Mouse (Mus musculus) liver, embryonic 14.5 days (tissue): ENCODE measurements around the gene Trpm4. TPM values are rescaled to one million over a fixed set of nuclear protein-coding genes. Genes with fewer than 3 reads are reported as not detected.
"Not testable (repeated sequence)": the region's sequence is repeated elsewhere in the genome, so short reads cannot be mapped to it uniquely, and the experiment has no call there.

ENCODE experiments used
- ATAC-seq: fragments of 200-750 bp; cut with Nextera tagmentation; 2 replicates; pipeline ENCODE4 v1.8.0; 2017; ENCODE audit warnings: moderate number of reproducible peaks, mild to moderate bottlenecking, moderate library complexity; ENCODE audit not compliant: insufficient read depth
- DNase-seq, 3 experiments: peaks; one replicate each; pipeline ENCODE4 v3.0.0-alpha.2; 2012 to 2013; ENCODE audit warnings: low read depth in 3 of 3, low spot score in 3 of 3
- H3K27ac ChIP-seq: fragments of 300-500 bp; sonication (generic); 2 replicates; pipeline ENCODE4 v1.5.1; 2014; ENCODE audit warnings: moderate library complexity, mild to moderate bottlenecking, control low read depth, inconsistent platforms
- H3K27me3 ChIP-seq: fragments of 300-500 bp; sonication (generic); 2 replicates; pipeline ENCODE4 v1.6.1; 2014; ENCODE audit warnings: mild to moderate bottlenecking, low read length, moderate library complexity; ENCODE audit not compliant: control insufficient read depth, insufficient read depth
- H3K36me3 ChIP-seq: fragments of 300-500 bp; sonication (generic); replicated peaks from 2 replicates; pipeline ENCODE4 v1.6.1; 2014; ENCODE audit warnings: low read depth; ENCODE audit not compliant: control insufficient read depth, insufficient read depth
- H3K4me1 ChIP-seq, 2 experiments: fragments of 200-500 bp in 1 of 2; fragments of 300-500 bp in 1 of 2; sonication (generic) in 1 of 2; replicated peaks; 2 replicates each; pipeline ENCODE4 v1.6.1; 2012 to 2014; ENCODE audit warnings: antibody characterized with exemption in 1 of 2, inconsistent platforms in 1 of 2, low read length in 1 of 2; ENCODE audit not compliant: control insufficient read depth in 2 of 2, insufficient read depth in 2 of 2
- H3K4me2 ChIP-seq: fragments of 300-500 bp; sonication (generic); 2 replicates; pipeline ENCODE4 v1.6.1; 2014; ENCODE audit warnings: low read depth, mild to moderate bottlenecking, control low read depth, moderate library complexity
- H3K4me3 ChIP-seq, 2 experiments: fragments of 200-500 bp in 1 of 2; fragments of 300-500 bp in 1 of 2; sonication (generic) in 1 of 2; 2 replicates each; pipeline ENCODE4 v1.5.1; 2012 to 2014; ENCODE audit warnings: low read depth in 2 of 2, low read length in 2 of 2, mild to moderate bottlenecking in 2 of 2, control low read depth in 1 of 2, inconsistent platforms in 1 of 2, moderate library complexity in 1 of 2; ENCODE audit not compliant: insufficient read depth in 1 of 2
- H3K9ac ChIP-seq: fragments of 300-500 bp; sonication (generic); replicated peaks from 2 replicates; pipeline ENCODE4 v1.6.1; 2014; ENCODE audit warnings: mild to moderate bottlenecking, control low read depth, moderate library complexity
- H3K9me3 ChIP-seq: fragments of 300-500 bp; sonication (generic); 2 replicates; pipeline ENCODE4 v1.6.1; 2016; ENCODE audit warnings: low read length, mixed read lengths; ENCODE audit not compliant: control insufficient read depth
- CTCF ChIP-seq: IDR thresholded peaks from 2 replicates; pipeline ENCODE4 v1.5.1; 2016; ENCODE audit warnings: antibody characterized with exemption, low read depth, control low read depth
- EP300 ChIP-seq: IDR thresholded peaks from 2 replicates; pipeline ENCODE4 v1.6.1; 2016; ENCODE audit warnings: antibody characterized with exemption, low read depth
- WGBS: fragments of 180-500 bp; shearing (Covaris S2); extraction: QIAGEN DNeasy Blood & Tissue Kit; methylation state at CpG from one replicate; pipeline ENCODE4 v1.1.7; 2014; ENCODE audit not compliant: insufficient replicate concordance; 5-methylcytosine and 5-hydroxymethylcytosine counted together
- polyA plus RNA-seq, 2 experiments: library from polyadenylated mRNA; depleted of rRNA in 1 of 2; stranded (reverse) in 1 of 2; unstranded in 1 of 2; fragments of >200 nt; fragmentation: Nextera tagmentation in 1 of 2; extraction: Ambion mirVana in 1 of 2; gene quantifications; 2 replicates each; pipeline versions ENCODE4 v1.2.1 to v1.2.3; 2012 to 2014

Gene Trpm4
- polyA plus RNA-seq, 2 experiments = 0.60 to 0.87 TPM

DNA sequence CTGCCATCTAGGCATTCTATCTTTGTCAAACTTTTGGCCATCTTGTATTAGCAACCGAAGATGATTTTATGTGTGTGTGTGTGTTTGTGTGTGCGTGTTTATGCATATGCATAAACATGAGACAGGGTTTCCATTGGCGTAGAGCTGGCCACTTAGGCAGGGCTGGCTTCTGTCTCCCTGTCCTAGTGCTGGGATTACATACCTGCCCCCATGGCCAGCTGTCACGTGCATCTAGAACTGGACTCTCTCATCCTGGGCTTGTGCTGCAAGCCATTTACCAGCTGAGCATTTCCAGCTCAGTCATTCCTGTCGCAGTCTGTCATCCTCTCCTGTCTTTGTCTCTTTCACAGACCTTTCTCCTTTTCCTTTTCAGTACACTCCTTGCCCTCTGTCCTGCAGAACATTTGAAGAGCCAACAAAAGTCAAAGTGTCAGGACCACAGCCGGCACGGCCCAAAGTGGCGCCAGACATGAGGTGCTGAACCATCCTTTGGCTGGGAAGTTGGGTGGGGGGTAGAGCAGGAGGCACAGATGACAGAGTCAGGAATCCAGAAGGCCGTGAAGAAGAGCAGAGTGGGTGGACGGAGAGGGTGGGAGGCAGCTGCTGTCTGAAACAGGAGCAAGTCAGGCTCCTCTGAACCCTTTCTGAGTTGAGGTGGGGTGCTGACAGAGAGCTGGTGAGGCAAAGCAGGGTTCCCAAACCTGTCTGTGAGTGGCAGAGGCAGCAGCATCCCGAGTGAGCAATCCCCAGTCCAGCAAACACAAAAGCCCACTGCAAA, 76.3 kb downstream of the Trpm4 start:
- no peaks in the 10 kb centered on the region for H3K36me3 ChIP-seq
- 51% methylated on average over 11 of the region's 11 CpGs for WGBS
- no peak overlapping the region for H3K4me3 ChIP-seq
- H3K27ac ChIP-seq = no peak overlapping the region
- DNase-seq (no peak), ATAC-seq (no peak)
- H3K4me1 ChIP-seq = no peaks in the 10 kb centered on the region
- H3K9me3 ChIP-seq = no peaks in the 10 kb centered on the region
- TF ChIP-seq EP300 (no peak), CTCF (no peak)
- no peak overlapping the region for H3K4me2 ChIP-seq
- H3K9ac ChIP-seq = no peak overlapping the region
- no peaks in the 10 kb centered on the region for H3K27me3 ChIP-seq

DNA sequence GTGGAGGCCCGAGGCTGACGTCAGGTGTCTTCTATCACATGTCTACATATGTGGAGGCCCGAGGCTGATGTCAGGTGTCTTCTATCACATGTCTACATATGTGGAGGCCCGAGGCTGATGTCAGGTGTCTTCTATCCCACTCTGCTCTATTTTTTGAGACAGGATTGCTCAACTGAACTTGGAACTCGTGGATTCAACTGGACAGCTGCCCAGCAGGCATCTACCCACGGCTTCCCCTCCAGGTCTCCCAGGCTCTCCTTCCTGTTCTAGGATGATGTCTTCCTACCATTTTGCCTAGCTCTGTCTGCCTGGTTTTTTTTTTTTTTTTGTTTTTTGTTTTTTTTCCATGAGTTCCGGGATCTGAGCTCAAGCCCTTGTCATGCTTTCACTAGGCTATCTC, 77.8 kb downstream of the Trpm4 start:
- not testable (repeated sequence) for H3K4me1 ChIP-seq, H3K4me3 ChIP-seq, H3K27ac ChIP-seq, H3K27me3 ChIP-seq, DNase-seq, ATAC-seq, H3K36me3 ChIP-seq, H3K9me3 ChIP-seq, H3K9ac ChIP-seq, H3K4me2 ChIP-seq
- WGBS = 55% methylated on average over 5 of the region's 7 CpGs

DNA sequence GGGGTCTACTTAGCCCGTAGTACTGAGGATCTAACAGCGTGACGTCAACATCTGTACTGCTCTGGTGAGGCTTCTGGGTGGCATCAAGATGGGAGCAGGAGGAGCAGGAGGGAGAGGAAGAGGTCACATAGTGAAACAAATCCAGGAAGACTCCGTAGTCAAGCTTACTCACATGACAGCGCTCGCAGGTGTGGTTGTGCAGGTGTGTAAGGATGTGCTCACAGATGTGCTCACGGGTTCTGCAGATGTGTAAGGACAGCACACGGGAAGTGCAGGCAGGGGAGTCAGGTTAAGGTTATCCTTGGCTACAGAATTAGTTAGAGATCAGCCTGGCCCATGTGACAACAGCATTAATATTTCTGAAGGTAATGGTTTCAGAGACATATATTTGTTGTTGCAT, 79.8 kb downstream of the Trpm4 start:
- TF ChIP-seq EP300 = no peak
- no peak for TF ChIP-seq CTCF
- H3K27ac ChIP-seq = no peak overlapping the region
- H3K36me3 ChIP-seq = no peaks in the 10 kb centered on the region
- H3K4me3 ChIP-seq = no peak overlapping the region
- no peaks in the 10 kb centered on the region for H3K4me1 ChIP-seq
- H3K9ac ChIP-seq = no peak overlapping the region
- ATAC-seq = no peak
- WGBS = 77% methylated on average over 8 of the region's 8 CpGs
- DNase-seq = no peak
- H3K27me3 ChIP-seq = no peaks in the 10 kb centered on the region
- H3K4me2 ChIP-seq = no peak overlapping the region
- H3K9me3 ChIP-seq = no peaks in the 10 kb centered on the region

Other genes with a start within 250 kb of the Trpm4 start
Only the 30 nearest of the 36 such genes appear.
- gene Gm45713, start 197.5 kb downstream of the Trpm4 start, polyA plus RNA-seq (2012; rRNA removed) = 0.03 TPM in 1 of 2 replicates, not detected in the other
- gene Gm45713, start 197.5 kb downstream of the Trpm4 start, polyA plus RNA-seq (2014; fragmentation: Nextera tagmentation; extraction: Ambion mirVana) = 0.15 and 0.63 TPM in 2 replicates
- gene Flt3l, start 197.3 kb downstream of the Trpm4 start, polyA plus RNA-seq (2012; rRNA removed) = 12.1 and 13.4 TPM in 2 replicates
- gene Flt3l, start 197.3 kb downstream of the Trpm4 start, polyA plus RNA-seq (2014; fragmentation: Nextera tagmentation; extraction: Ambion mirVana) = 3.9 and 5.5 TPM in 2 replicates
- 38.3 and 43.3 TPM in 2 replicates for gene Pih1d1, start 179.5 kb downstream of the Trpm4 start, polyA plus RNA-seq (2012; rRNA removed)
- gene Pih1d1, start 179.5 kb downstream of the Trpm4 start, polyA plus RNA-seq (2014; fragmentation: Nextera tagmentation; extraction: Ambion mirVana) = 44.3 and 45.8 TPM in 2 replicates
- 17.9 and 19.8 TPM in 2 replicates for gene Aldh16a1, start 179.2 kb downstream of the Trpm4 start, polyA plus RNA-seq (2012; rRNA removed)
- 20.9 and 23.1 TPM in 2 replicates for gene Aldh16a1, start 179.2 kb downstream of the Trpm4 start, polyA plus RNA-seq (2014; fragmentation: Nextera tagmentation; extraction: Ambion mirVana)
- 0.01 TPM in 2 replicates for gene Slc17a7, start 169.8 kb downstream of the Trpm4 start, polyA plus RNA-seq (2012; rRNA removed)
- not detected in 2 replicates for gene Slc17a7, start 169.8 kb downstream of the Trpm4 start, polyA plus RNA-seq (2014; fragmentation: Nextera tagmentation; extraction: Ambion mirVana)
- gene Gfy, start 154.2 kb downstream of the Trpm4 start, polyA plus RNA-seq (2012; rRNA removed) = 0.02 TPM in 1 of 2 replicates, not detected in the other
- gene Gfy, start 154.2 kb downstream of the Trpm4 start, polyA plus RNA-seq (2014; fragmentation: Nextera tagmentation; extraction: Ambion mirVana) = not detected in 2 replicates
- not detected in 2 replicates for gene Pth2, start 152.8 kb downstream of the Trpm4 start, polyA plus RNA-seq (2012; rRNA removed)
- gene Pth2, start 152.8 kb downstream of the Trpm4 start, polyA plus RNA-seq (2014; fragmentation: Nextera tagmentation; extraction: Ambion mirVana) = not detected in 2 replicates
- 0.02 and 0.08 TPM in 2 replicates for gene Ccdc155, start 128.9 kb downstream of the Trpm4 start, polyA plus RNA-seq (2012; rRNA removed)
- not detected in 2 replicates for gene Ccdc155, start 128.9 kb downstream of the Trpm4 start, polyA plus RNA-seq (2014; fragmentation: Nextera tagmentation; extraction: Ambion mirVana)
- gene Dkkl1, start 121.6 kb downstream of the Trpm4 start, polyA plus RNA-seq (2012; rRNA removed) = 1.1 and 1.5 TPM in 2 replicates
- gene Dkkl1, start 121.6 kb downstream of the Trpm4 start, polyA plus RNA-seq (2014; fragmentation: Nextera tagmentation; extraction: Ambion mirVana) = 2.1 and 2.6 TPM in 2 replicates
- 7.9 and 10.0 TPM in 2 replicates for gene Tead2, start 118.0 kb downstream of the Trpm4 start, polyA plus RNA-seq (2012; rRNA removed)
- 4.1 and 4.5 TPM in 2 replicates for gene Tead2, start 118.0 kb downstream of the Trpm4 start, polyA plus RNA-seq (2014; fragmentation: Nextera tagmentation; extraction: Ambion mirVana)
- gene Cd37, start 94.7 kb downstream of the Trpm4 start, polyA plus RNA-seq (2012; rRNA removed) = 10.5 and 12.8 TPM in 2 replicates
- gene Cd37, start 94.7 kb downstream of the Trpm4 start, polyA plus RNA-seq (2014; fragmentation: Nextera tagmentation; extraction: Ambion mirVana) = 9.0 and 9.1 TPM in 2 replicates
- gene Slc6a16, start 92.7 kb downstream of the Trpm4 start, polyA plus RNA-seq (2012; rRNA removed) = 0.03 TPM in 1 of 2 replicates, not detected in the other
- not detected in 2 replicates for gene Slc6a16, start 92.7 kb downstream of the Trpm4 start, polyA plus RNA-seq (2014; fragmentation: Nextera tagmentation; extraction: Ambion mirVana)
- gene Slc6a21, start 56.3 kb downstream of the Trpm4 start, polyA plus RNA-seq (2012; rRNA removed) = not detected in 2 replicates
- gene Slc6a21, start 56.3 kb downstream of the Trpm4 start, polyA plus RNA-seq (2014; fragmentation: Nextera tagmentation; extraction: Ambion mirVana) = not detected in 2 replicates
- gene Hrc, start 1.5 kb upstream of the Trpm4 start, polyA plus RNA-seq (2012; rRNA removed) = 0.02 and 0.07 TPM in 2 replicates
- gene Hrc, start 1.5 kb upstream of the Trpm4 start, polyA plus RNA-seq (2014; fragmentation: Nextera tagmentation; extraction: Ambion mirVana) = not detected in 2 replicates
- 0.21 and 0.22 TPM in 2 replicates for gene Ppfia3, start 33.2 kb upstream of the Trpm4 start, polyA plus RNA-seq (2012; rRNA removed)
- gene Ppfia3, start 33.2 kb upstream of the Trpm4 start, polyA plus RNA-seq (2014; fragmentation: Nextera tagmentation; extraction: Ambion mirVana) = 0.25 TPM in 1 of 2 replicates, not detected in the other
- 0.10 and 0.23 TPM in 2 replicates for gene Lin7b, start 36.8 kb upstream of the Trpm4 start, polyA plus RNA-seq (2012; rRNA removed)
- gene Lin7b, start 36.8 kb upstream of the Trpm4 start, polyA plus RNA-seq (2014; fragmentation: Nextera tagmentation; extraction: Ambion mirVana) = 0.20 TPM in 1 of 2 replicates, not detected in the other
- 132 and 203 TPM in 2 replicates for gene Snrnp70, start 62.0 kb upstream of the Trpm4 start, polyA plus RNA-seq (2012; rRNA removed)
- 28.0 and 28.8 TPM in 2 replicates for gene Snrnp70, start 62.0 kb upstream of the Trpm4 start, polyA plus RNA-seq (2014; fragmentation: Nextera tagmentation; extraction: Ambion mirVana)
- not detected in 2 replicates for gene Kcna7, start 71.9 kb upstream of the Trpm4 start, polyA plus RNA-seq (2012; rRNA removed)
- not detected in 2 replicates for gene Kcna7, start 71.9 kb upstream of the Trpm4 start, polyA plus RNA-seq (2014; fragmentation: Nextera tagmentation; extraction: Ambion mirVana)
- 0.04 and 0.20 TPM in 2 replicates for gene Ntf5, start 79.9 kb upstream of the Trpm4 start, polyA plus RNA-seq (2012; rRNA removed)
- 0.18 and 0.19 TPM in 2 replicates for gene Ntf5, start 79.9 kb upstream of the Trpm4 start, polyA plus RNA-seq (2014; fragmentation: Nextera tagmentation; extraction: Ambion mirVana)
- gene Lhb, start 87.0 kb upstream of the Trpm4 start, polyA plus RNA-seq (2012; rRNA removed) = not detected in 2 replicates
- gene Lhb, start 87.0 kb upstream of the Trpm4 start, polyA plus RNA-seq (2014; fragmentation: Nextera tagmentation; extraction: Ambion mirVana) = not detected in 2 replicates
- gene Gys1, start 101.1 kb upstream of the Trpm4 start, polyA plus RNA-seq (2012; rRNA removed) = 3.2 and 3.6 TPM in 2 replicates
- gene Gys1, start 101.1 kb upstream of the Trpm4 start, polyA plus RNA-seq (2014; fragmentation: Nextera tagmentation; extraction: Ambion mirVana) = 2.8 and 3.1 TPM in 2 replicates
- 65.7 and 69.5 TPM in 2 replicates for gene Ruvbl2, start 104.3 kb upstream of the Trpm4 start, polyA plus RNA-seq (2012; rRNA removed)
- gene Ruvbl2, start 104.3 kb upstream of the Trpm4 start, polyA plus RNA-seq (2014; fragmentation: Nextera tagmentation; extraction: Ambion mirVana) = 67.5 and 82.7 TPM in 2 replicates
- 1,846 and 1,956 TPM in 2 replicates for gene Ftl1, start 126.1 kb upstream of the Trpm4 start, polyA plus RNA-seq (2012; rRNA removed)
- gene Ftl1, start 126.1 kb upstream of the Trpm4 start, polyA plus RNA-seq (2014; fragmentation: Nextera tagmentation; extraction: Ambion mirVana) = 4,811 and 5,161 TPM in 2 replicates
- gene Bax, start 133.1 kb upstream of the Trpm4 start, polyA plus RNA-seq (2012; rRNA removed) = 57.9 and 68.5 TPM in 2 replicates
- 49.7 and 62.4 TPM in 2 replicates for gene Bax, start 133.1 kb upstream of the Trpm4 start, polyA plus RNA-seq (2014; fragmentation: Nextera tagmentation; extraction: Ambion mirVana)
- gene Tulp2, start 148.1 kb upstream of the Trpm4 start, polyA plus RNA-seq (2012; rRNA removed) = 0.06 and 0.13 TPM in 2 replicates
- gene Tulp2, start 148.1 kb upstream of the Trpm4 start, polyA plus RNA-seq (2014; fragmentation: Nextera tagmentation; extraction: Ambion mirVana) = 0.47 and 0.57 TPM in 2 replicates
- gene Gm45808, start 153.0 kb upstream of the Trpm4 start, polyA plus RNA-seq (2012; rRNA removed) = not detected in 2 replicates
- 0.20 TPM in 1 of 2 replicates, not detected in the other for gene Gm45808, start 153.0 kb upstream of the Trpm4 start, polyA plus RNA-seq (2014; fragmentation: Nextera tagmentation; extraction: Ambion mirVana)
- 1.5 and 2.2 TPM in 2 replicates for gene Dhdh, start 155.0 kb upstream of the Trpm4 start, polyA plus RNA-seq (2012; rRNA removed)
- gene Dhdh, start 155.0 kb upstream of the Trpm4 start, polyA plus RNA-seq (2014; fragmentation: Nextera tagmentation; extraction: Ambion mirVana) = 1.6 and 1.8 TPM in 2 replicates
- 48.2 and 58.8 TPM in 2 replicates for gene Nucb1, start 176.6 kb upstream of the Trpm4 start, polyA plus RNA-seq (2012; rRNA removed)
- 81.7 and 97.2 TPM in 2 replicates for gene Nucb1, start 176.6 kb upstream of the Trpm4 start, polyA plus RNA-seq (2014; fragmentation: Nextera tagmentation; extraction: Ambion mirVana)
- 79.3 and 140 TPM in 2 replicates for gene Ppp1r15a, start 192.5 kb upstream of the Trpm4 start, polyA plus RNA-seq (2012; rRNA removed)
- gene Ppp1r15a, start 192.5 kb upstream of the Trpm4 start, polyA plus RNA-seq (2014; fragmentation: Nextera tagmentation; extraction: Ambion mirVana) = 165 and 183 TPM in 2 replicates
- gene Plekha4, start 192.6 kb upstream of the Trpm4 start, polyA plus RNA-seq (2012; rRNA removed) = 0.52 and 0.90 TPM in 2 replicates
- 0.40 and 0.41 TPM in 2 replicates for gene Plekha4, start 192.6 kb upstream of the Trpm4 start, polyA plus RNA-seq (2014; fragmentation: Nextera tagmentation; extraction: Ambion mirVana)